Mouse (Mus musculus) stomach, embryonic 15.5 days (tissue): Measurements from ENCODE around the gene Nipal1. TPM values are rescaled to one million over a fixed set of nuclear protein-coding genes. Genes with fewer than 3 reads are reported as not detected.

Experiments
- ATAC-seq: fragments of 200-750 bp; cut with Nextera tagmentation; 2 replicates; pipeline ENCODE4 v1.8.0; 2017; ENCODE audit warnings: low read depth, moderate number of reproducible peaks, moderate TSS enrichment; ENCODE audit not compliant: insufficient read depth, low FRiP score
- H3K27ac ChIP-seq: fragments of 300-500 bp; sonication (generic); 2 replicates; pipeline ENCODE4 v1.5.1; 2015; ENCODE audit warnings: mild to moderate bottlenecking, inconsistent platforms
- H3K27me3 ChIP-seq: fragments of 300-500 bp; sonication (generic); replicated peaks from 2 replicates; pipeline ENCODE4 v1.6.1; 2015; ENCODE audit warnings: inconsistent platforms
- H3K36me3 ChIP-seq: fragments of 300-500 bp; sonication (generic); 2 replicates; pipeline ENCODE4 v1.6.1; 2015; ENCODE audit warnings: inconsistent platforms
- H3K4me1 ChIP-seq: fragments of 300-500 bp; sonication (generic); 2 replicates; pipeline ENCODE4 v1.6.1; 2015; ENCODE audit warnings: inconsistent platforms
- H3K4me2 ChIP-seq: fragments of 300-500 bp; sonication (generic); 2 replicates; pipeline ENCODE4 v1.6.1; 2015; ENCODE audit warnings: mild to moderate bottlenecking, inconsistent platforms
- H3K4me3 ChIP-seq: fragments of 300-500 bp; sonication (generic); replicated peaks from 2 replicates; pipeline ENCODE4 v1.5.1; 2015; ENCODE audit warnings: inconsistent platforms
- H3K9ac ChIP-seq: fragments of 300-500 bp; sonication (generic); 2 replicates; pipeline ENCODE4 v1.6.1; 2015; ENCODE audit warnings: inconsistent platforms
- H3K9me3 ChIP-seq: fragments of 300-500 bp; sonication (generic); 2 replicates; pipeline ENCODE4 v1.6.1; 2016; ENCODE audit warnings: inconsistent platforms
- WGBS: fragments of 180-500 bp; shearing (Covaris S2); methylation state at CpG from one replicate; pipeline ENCODE4 v1.1.7; 2015; 5-methylcytosine and 5-hydroxymethylcytosine counted together
- polyA plus RNA-seq: library from polyadenylated mRNA; unstranded; fragments of >200 nt; fragmentation: Nextera tagmentation; extraction: Ambion mirVana; gene quantifications from 2 replicates; pipeline ENCODE4 v1.2.1, GENCODE M21; 2015

Gene Nipal1
- polyA plus RNA-seq = 14.3 and 14.5 TPM in 2 replicates

GRCm38 (mm10) chr5:72647418-72647907 lies at the start of gene Nipal1:
Gene Nipal1 (plus strand): TSS chr5:72647795.
- Histone ChIP-seq H3K36me3 (no peaks in the 10 kb centered on the region), H3K27me3 (0 out of 2 replicates have a peak, but pooled peaks cover 6% of the 10 kb centered on the region), H3K4me2 (peak within 1 kb of the TSS; percentile 89), H3K9me3 (no peaks in the 10 kb centered on the region), H3K9ac (no peak within 1 kb of the TSS), H3K4me1 (peaks cover 5% of the 10 kb centered on the region; the same call in 1 of the 2 replicates), H3K27ac (peak within 1 kb of the TSS; percentile 48; the same call in 1 of the 2 replicates), H3K4me3 (peak within 1 kb of the TSS; percentile 56)
- ATAC-seq = peak; percentile 89
- under 1% methylated on average over 25 of the region's 25 CpGs for WGBS

GRCm38 (mm10) chr5:72601006-72601405 lies 46.6 kb upstream of the Nipal1 start:
- WGBS = 16% methylated on average over 5 of the region's 5 CpGs
- Histone ChIP-seq H3K27ac (no peak overlapping the region), H3K9me3 (no peaks in the 10 kb centered on the region), H3K27me3 (no peaks in the 10 kb centered on the region), H3K36me3 (no peaks in the 10 kb centered on the region), H3K4me1 (no peaks in the 10 kb centered on the region), H3K4me2 (no peak overlapping the region), H3K9ac (no peak overlapping the region), H3K4me3 (no peak overlapping the region)
- ATAC-seq = 0 out of 2 replicates have a peak, but pooled peaks have one; percentile 31

GRCm38 (mm10) chr5:72603138-72603537 lies 44.5 kb upstream of the Nipal1 start:
- H3K27ac ChIP-seq = no peak overlapping the region
- H3K4me1 ChIP-seq = no peaks in the 10 kb centered on the region
- no peaks in the 10 kb centered on the region for H3K36me3 ChIP-seq
- no peak overlapping the region for H3K4me3 ChIP-seq
- H3K4me2 ChIP-seq = no peak overlapping the region
- H3K27me3 ChIP-seq = no peaks in the 10 kb centered on the region
- 80% methylated on average over 4 of the region's 4 CpGs for WGBS
- no peak overlapping the region for H3K9ac ChIP-seq
- no peak for ATAC-seq
- no peaks in the 10 kb centered on the region for H3K9me3 ChIP-seq

- no peaks in the 10 kb centered on the region for H3K27me3 ChIP-seq
- no peak overlapping the region for H3K9ac ChIP-seq
- H3K9me3 ChIP-seq = no peaks in the 10 kb centered on the region
- H3K4me1 ChIP-seq = no peaks in the 10 kb centered on the region
- 75% methylated on average over 4 of the region's 4 CpGs for WGBS
- ATAC-seq = no peak
- H3K4me3 ChIP-seq = no peak overlapping the region
- H3K27ac ChIP-seq = no peak overlapping the region
- H3K36me3 ChIP-seq = no peaks in the 10 kb centered on the region
- no peak overlapping the region for H3K4me2 ChIP-seq
Measured at GRCm38 (mm10) chr5:72617413-72617812, 30.2 kb upstream of the Nipal1 start.

- H3K9ac ChIP-seq = no peak overlapping the region
- H3K4me3 ChIP-seq = no peak overlapping the region
- no peaks in the 10 kb centered on the region for H3K36me3 ChIP-seq
- H3K27ac ChIP-seq = no peak overlapping the region
- no peak for ATAC-seq
- no peaks in the 10 kb centered on the region for H3K27me3 ChIP-seq
- H3K4me2 ChIP-seq = no peak overlapping the region
- H3K9me3 ChIP-seq = no peaks in the 10 kb centered on the region
- no peaks in the 10 kb centered on the region for H3K4me1 ChIP-seq
- WGBS = 87% methylated on average over 1 of the region's 1 CpGs
Measured at GRCm38 (mm10) chr5:72621022-72621421, 26.6 kb upstream of the Nipal1 start.

- ATAC-seq = no peak
- no peak overlapping the region for H3K4me2 ChIP-seq
Measured at GRCm38 (mm10) chr5:72630026-72630425, 17.6 kb upstream of the Nipal1 start.

GRCm38 (mm10) chr5:72634791-72635271 lies 12.8 kb upstream of the Nipal1 start:
- Histone ChIP-seq H3K27me3 (no peaks in the 10 kb centered on the region), H3K9ac (no peak overlapping the region), H3K36me3 (no peaks in the 10 kb centered on the region), H3K4me1 (no peaks in the 10 kb centered on the region), H3K4me2 (no peak overlapping the region), H3K4me3 (no peak overlapping the region), H3K27ac (no peak overlapping the region), H3K9me3 (no peaks in the 10 kb centered on the region)
- WGBS = 73% methylated on average over 9 of the region's 9 CpGs
- no peak for ATAC-seq

More at GRCm38 (mm10) chr5:72630026-72630425, 17.6 kb upstream of the Nipal1 start:
- H3K27me3 ChIP-seq = no peaks in the 10 kb centered on the region
- H3K4me3 ChIP-seq = no peak overlapping the region
- no peaks in the 10 kb centered on the region for H3K9me3 ChIP-seq
- no peak overlapping the region for H3K27ac ChIP-seq
- no peaks in the 10 kb centered on the region for H3K36me3 ChIP-seq
- no peak overlapping the region for H3K9ac ChIP-seq
- WGBS = 87% methylated on average over 6 of the region's 6 CpGs
- no peaks in the 10 kb centered on the region for H3K4me1 ChIP-seq

- no peaks in the 10 kb centered on the region for H3K9me3 ChIP-seq
- no peak overlapping the region for H3K4me2 ChIP-seq
- H3K36me3 ChIP-seq = no peaks in the 10 kb centered on the region
- no peaks in the 10 kb centered on the region for H3K27me3 ChIP-seq
- no peak overlapping the region for H3K4me3 ChIP-seq
- no peak overlapping the region for H3K27ac ChIP-seq
- WGBS = 44% methylated on average over 3 of the region's 3 CpGs
- no peaks in the 10 kb centered on the region for H3K4me1 ChIP-seq
- no peak overlapping the region for H3K9ac ChIP-seq
- ATAC-seq = no peak
Measured at GRCm38 (mm10) chr5:72636122-72636521, 11.5 kb upstream of the Nipal1 start.

- Histone ChIP-seq H3K9ac (no peak overlapping the region), H3K4me1 (no peaks in the 10 kb centered on the region), H3K4me2 (no peak overlapping the region), H3K36me3 (no peaks in the 10 kb centered on the region), H3K27me3 (no peaks in the 10 kb centered on the region), H3K4me3 (no peak overlapping the region), H3K9me3 (no peaks in the 10 kb centered on the region), H3K27ac (no peak overlapping the region)
- 79% methylated on average over 3 of the region's 3 CpGs for WGBS
- ATAC-seq = no peak; the same call in 1 of the 2 replicates
Measured at GRCm38 (mm10) chr5:72636576-72636975, 11.0 kb upstream of the Nipal1 start.

GRCm38 (mm10) chr5:72640072-72640471 lies 7.5 kb upstream of the Nipal1 start:
- H3K36me3 ChIP-seq = no peaks in the 10 kb centered on the region
- no peak overlapping the region for H3K9ac ChIP-seq
- H3K4me2 ChIP-seq = no peak overlapping the region
- no peak overlapping the region for H3K27ac ChIP-seq
- no peak; the same call in 1 of the 2 replicates for ATAC-seq
- H3K27me3 ChIP-seq = no peaks in the 10 kb centered on the region
- H3K4me1 ChIP-seq = no peaks in the 10 kb centered on the region
- H3K9me3 ChIP-seq = no peaks in the 10 kb centered on the region
- H3K4me3 ChIP-seq = no peak overlapping the region
- 89% methylated on average over 1 of the region's 1 CpGs for WGBS

- no peak overlapping the region for H3K4me2 ChIP-seq
- H3K27me3 ChIP-seq = 0 out of 2 replicates have a peak, but pooled peaks cover 6% of the 10 kb centered on the region
- H3K36me3 ChIP-seq = no peaks in the 10 kb centered on the region
- peaks cover 5% of the 10 kb centered on the region; the same call in 1 of the 2 replicates for H3K4me1 ChIP-seq
- H3K4me3 ChIP-seq = no peak overlapping the region
- no peak overlapping the region for H3K27ac ChIP-seq
- WGBS = 64% methylated on average over 7 of the region's 7 CpGs
- ATAC-seq = no peak
- no peak overlapping the region for H3K9ac ChIP-seq
- H3K9me3 ChIP-seq = no peaks in the 10 kb centered on the region
Measured at GRCm38 (mm10) chr5:72643655-72644054, 3.9 kb upstream of the Nipal1 start.

GRCm38 (mm10) chr5:72644175-72644574 lies 3.4 kb upstream of the Nipal1 start, which contains the start of gene Cnga1:
Gene Cnga1 (minus strand): TSS chr5:72644275.
- Histone ChIP-seq H3K27me3 (0 out of 2 replicates have a peak, but pooled peaks cover 6% of the 10 kb centered on the region), H3K9me3 (no peaks in the 10 kb centered on the region), H3K36me3 (no peaks in the 10 kb centered on the region), H3K4me1 (peaks cover 5% of the 10 kb centered on the region; the same call in 1 of the 2 replicates), H3K4me3 (no peak within 1 kb of the TSS), H3K9ac (no peak within 1 kb of the TSS), H3K4me2 (no peak within 1 kb of the TSS), H3K27ac (no peak within 1 kb of the TSS)
- 57% methylated on average over 1 of the region's 1 CpGs for WGBS
- no peak for ATAC-seq
